Mouse (Mus musculus) R1 (cell line): ENCODE measurements around the gene Dmrt2.

ENCODE experiments used
- DNase-seq: peaks from one replicate; pipeline ENCODE4 v3.0.0-alpha.2; 2018; ENCODE audit warnings: low read depth, low spot score

Gene Dmrt2

GRCm38 (mm10) chr19:25672101-25672950, at the start of gene Dmrt2:
Dmrt2 (plus strand) TSS chr19:25672411.
- DNase-seq, result peak; percentile 94

GRCm38 (mm10) chr19:25628490-25628889, 43.7 kb upstream of the Dmrt2 start:
- DNase-seq, result peak; percentile 54

GRCm38 (mm10) chr19:25635119-25635518, 37.1 kb upstream of the Dmrt2 start:
- DNase-seq, result no peak

- DNase-seq, result peak; percentile 70
These were observed 36.5 kb upstream of the Dmrt2 start for GRCm38 (mm10) chr19:25635622-25636244.

- DNase-seq, result no peak
These were observed 33.3 kb upstream of the Dmrt2 start for GRCm38 (mm10) chr19:25638766-25639361.

GRCm38 (mm10) chr19:25641786-25642185, 30.4 kb upstream of the Dmrt2 start:
- DNase-seq, result no peak

- DNase-seq, result no peak
These were observed 25.1 kb upstream of the Dmrt2 start for GRCm38 (mm10) chr19:25647136-25647535.

GRCm38 (mm10) chr19:25648701-25649100, 23.5 kb upstream of the Dmrt2 start:
- DNase-seq, result no peak

- no peak for DNase-seq
These were observed 21.7 kb upstream of the Dmrt2 start for GRCm38 (mm10) chr19:25650474-25650873.

- DNase-seq, result no peak
These were observed 19.7 kb upstream of the Dmrt2 start for GRCm38 (mm10) chr19:25652560-25652959.

GRCm38 (mm10) chr19:25654034-25654749, 18.0 kb upstream of the Dmrt2 start:
- no peak for DNase-seq

- DNase-seq, result peak; percentile 42
These were observed 6.5 kb upstream of the Dmrt2 start for GRCm38 (mm10) chr19:25665486-25666339.

- DNase-seq, result no peak
These were observed 4.4 kb upstream of the Dmrt2 start for GRCm38 (mm10) chr19:25667836-25668235.

GRCm38 (mm10) chr19:25669593-25670248, 2.5 kb upstream of the Dmrt2 start:
- no peak for DNase-seq

GRCm38 (mm10) chr19:25670571-25671285, 1.5 kb upstream of the Dmrt2 start:
- no peak for DNase-seq

GRCm38 (mm10) chr19:25671681-25672080, 530 bp upstream of the Dmrt2 start:
- DNase-seq, result no peak

- DNase-seq, result peak; percentile 43
These were observed 1.2 kb downstream of the Dmrt2 start for GRCm38 (mm10) chr19:25673224-25674055.

- no peak for DNase-seq
These were observed 1.8 kb downstream of the Dmrt2 start for GRCm38 (mm10) chr19:25674056-25674420.

- no peak for DNase-seq
These were observed 2.5 kb downstream of the Dmrt2 start for GRCm38 (mm10) chr19:25674744-25675143.
